Mouse (Mus musculus): ENCODE measurements around the gene Paf1. TPM values are rescaled to one million over a fixed set of nuclear protein-coding genes. Genes with fewer than 3 reads are reported as not detected.

Gene Paf1
- polyA plus RNA-seq, 1 experiment from 2014 or later = 66.8 TPM

- H3K9ac ChIP-seq = no peak overlapping the region
- peaks cover 1% of the 10 kb centered on the region for H3K27me3 ChIP-seq
Observed at GRCm38 (mm10) chr7:28440739-28441138, 48.0 kb downstream of the Paf1 start.

GRCm38 (mm10) chr7:28441776-28442485 is 49.2 kb downstream of the Paf1 start:
- no peaks in the 10 kb centered on the region for H3K9me3 ChIP-seq (replicated peaks)
- 0 out of 2 replicates have a peak overlapping the region, but pooled peaks have one; percentile 45 for H3K27ac ChIP-seq
- no peak overlapping the region for H3K9ac ChIP-seq
- H3K4me3 ChIP-seq = no peak overlapping the region; the same call in 1 of the 2 replicates
- no peaks in the 10 kb centered on the region for H3K36me3 ChIP-seq
- ATAC-seq (replicated peaks; ENCODE audit: insufficient number of reproducible peaks, insufficient read depth, low FRiP score, low read depth) = no peak
- H3K27me3 ChIP-seq = peaks cover 4% of the 10 kb centered on the region
- WGBS = 82% methylated on average over 14 of the region's 14 CpGs
- H3K4me2 ChIP-seq = no peak overlapping the region
- H3K4me1 ChIP-seq (replicated peaks) = peaks cover 4% of the 10 kb centered on the region

More at GRCm38 (mm10) chr7:28440739-28441138, 48.0 kb downstream of the Paf1 start:
- H3K4me2 ChIP-seq = no peak overlapping the region
- H3K36me3 ChIP-seq = no peaks in the 10 kb centered on the region
- 31% methylated on average over 2 of the region's 2 CpGs for WGBS
- peaks cover 4% of the 10 kb centered on the region for H3K4me1 ChIP-seq (replicated peaks)
- H3K9me3 ChIP-seq (replicated peaks) = no peaks in the 10 kb centered on the region
- ATAC-seq (replicated peaks; ENCODE audit: insufficient number of reproducible peaks, insufficient read depth, low FRiP score, low read depth) = no peak
- H3K4me3 ChIP-seq = no peak overlapping the region; the same call in 1 of the 2 replicates
- peak overlapping the region; percentile 56 for H3K27ac ChIP-seq

- WGBS = 31% methylated on average over 4 of the region's 4 CpGs
- ATAC-seq (replicated peaks; ENCODE audit: insufficient number of reproducible peaks, insufficient read depth, low FRiP score, low read depth) = no peak
- Histone ChIP-seq H3K4me2 (0 out of 2 replicates have a peak overlapping the region, but pooled peaks have one; percentile 2), H3K27me3 (peaks cover 4% of the 10 kb centered on the region), H3K4me1 (replicated peaks) (0 out of 2 replicates have a peak, but pooled peaks cover 2% of the 10 kb centered on the region), H3K4me3 (no peak overlapping the region), H3K27ac (peak overlapping the region; percentile 45; the same call in 1 of the 2 replicates), H3K9ac (no peak overlapping the region), H3K36me3 (no peaks in the 10 kb centered on the region), H3K9me3 (replicated peaks) (no peaks in the 10 kb centered on the region)
Observed at GRCm38 (mm10) chr7:28442688-28443087, 49.9 kb downstream of the Paf1 start.

GRCm38 (mm10) chr7:28444344-28444974 is 51.7 kb downstream of the Paf1 start:
- WGBS = 76% methylated on average over 13 of the region's 13 CpGs
- Histone ChIP-seq H3K4me2 (no peak overlapping the region), H3K27ac (no peak overlapping the region), H3K36me3 (no peaks in the 10 kb centered on the region), H3K4me1 (replicated peaks) (0 out of 2 replicates have a peak, but pooled peaks cover 2% of the 10 kb centered on the region), H3K9me3 (replicated peaks) (no peaks in the 10 kb centered on the region), H3K4me3 (no peak overlapping the region), H3K9ac (no peak overlapping the region), H3K27me3 (peaks cover 4% of the 10 kb centered on the region)
- ATAC-seq (replicated peaks; ENCODE audit: insufficient number of reproducible peaks, insufficient read depth, low FRiP score, low read depth) = no peak

DNA sequence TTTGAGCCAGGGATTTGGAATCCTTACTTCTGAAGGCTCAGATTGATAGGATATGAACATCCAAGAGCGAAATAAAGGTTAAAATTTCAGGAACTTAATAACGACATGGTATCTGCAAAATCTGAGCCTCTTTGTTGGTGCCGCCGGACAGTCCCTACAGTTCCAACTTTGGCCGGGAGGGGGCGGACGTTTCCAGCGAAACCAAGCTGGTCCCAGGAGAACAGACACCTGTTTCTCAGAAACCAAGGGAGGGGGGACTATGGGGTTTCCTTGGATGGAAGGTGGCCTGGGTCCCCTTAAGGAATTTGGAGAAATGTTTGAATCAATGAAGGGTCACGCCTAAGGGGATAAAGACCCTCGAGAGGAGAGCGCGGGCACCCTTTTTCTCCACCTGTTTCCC is 53.7 kb downstream of the Paf1 start:
- Histone ChIP-seq H3K4me1 (replicated peaks) (0 out of 2 replicates have a peak, but pooled peaks cover 2% of the 10 kb centered on the region), H3K9ac (no peak overlapping the region), H3K4me3 (no peak overlapping the region), H3K36me3 (no peaks in the 10 kb centered on the region), H3K27ac (no peak overlapping the region), H3K27me3 (peaks cover 4% of the 10 kb centered on the region), H3K4me2 (no peak overlapping the region), H3K9me3 (replicated peaks) (no peaks in the 10 kb centered on the region)
- 9% methylated on average over 12 of the region's 12 CpGs for WGBS
- ATAC-seq (replicated peaks; ENCODE audit: insufficient number of reproducible peaks, insufficient read depth, low FRiP score, low read depth) = no peak

GRCm38 (mm10) chr7:28447101-28447830 is 54.5 kb downstream of the Paf1 start:
- Histone ChIP-seq H3K27ac (no peak overlapping the region), H3K4me1 (replicated peaks) (0 out of 2 replicates have a peak, but pooled peaks cover 3% of the 10 kb centered on the region), H3K36me3 (no peaks in the 10 kb centered on the region), H3K27me3 (peaks cover 4% of the 10 kb centered on the region), H3K9ac (no peak overlapping the region), H3K4me3 (no peak overlapping the region), H3K4me2 (no peak overlapping the region), H3K9me3 (replicated peaks) (no peaks in the 10 kb centered on the region)
- ATAC-seq (replicated peaks; ENCODE audit: insufficient number of reproducible peaks, insufficient read depth, low FRiP score, low read depth) = no peak
- WGBS = 24% methylated on average over 12 of the region's 12 CpGs

- Histone ChIP-seq H3K9me3 (replicated peaks) (no peaks in the 10 kb centered on the region), H3K27me3 (peaks cover 4% of the 10 kb centered on the region), H3K4me3 (no peak overlapping the region), H3K4me2 (no peak overlapping the region), H3K36me3 (no peaks in the 10 kb centered on the region), H3K9ac (no peak overlapping the region), H3K27ac (no peak overlapping the region), H3K4me1 (replicated peaks) (peaks cover 12% of the 10 kb centered on the region; the same call in 1 of the 2 replicates)
- no peak for ATAC-seq (replicated peaks; ENCODE audit: insufficient number of reproducible peaks, insufficient read depth, low FRiP score, low read depth)
- WGBS = 66% methylated on average over 13 of the region's 13 CpGs
Observed at GRCm38 (mm10) chr7:28447865-28448820, 55.4 kb downstream of the Paf1 start.

Other genes with a start within 250 kb of the Paf1 start
- gene Fbl, start 223.2 kb upstream of the Paf1 start, polyA plus RNA-seq (2015; fragmentation: Nextera tagmentation; extraction: Ambion mirVana) = 67.5 and 76.4 TPM in 2 replicates
- gene Dyrk1b, start 213.5 kb upstream of the Paf1 start, polyA plus RNA-seq (2015; fragmentation: Nextera tagmentation; extraction: Ambion mirVana) = 7.3 and 9.2 TPM in 2 replicates
- 5.2 and 5.9 TPM in 2 replicates for gene Eid2, start 125.1 kb upstream of the Paf1 start, polyA plus RNA-seq (2015; fragmentation: Nextera tagmentation; extraction: Ambion mirVana)
- gene Eid2b, start 115.2 kb upstream of the Paf1 start, polyA plus RNA-seq (2015; fragmentation: Nextera tagmentation; extraction: Ambion mirVana) = 8.2 and 8.5 TPM in 2 replicates
- gene Selenov, start 101.8 kb upstream of the Paf1 start, polyA plus RNA-seq (2015; fragmentation: Nextera tagmentation; extraction: Ambion mirVana) = not detected in 2 replicates
- gene Dll3, start 90.7 kb upstream of the Paf1 start, polyA plus RNA-seq (2015; fragmentation: Nextera tagmentation; extraction: Ambion mirVana) = 0.16 and 0.34 TPM in 2 replicates
- 101 and 117 TPM in 2 replicates for gene Timm50, start 80.9 kb upstream of the Paf1 start, polyA plus RNA-seq (2015; fragmentation: Nextera tagmentation; extraction: Ambion mirVana)
- gene Supt5, start 54.2 kb upstream of the Paf1 start, polyA plus RNA-seq (2015; fragmentation: Nextera tagmentation; extraction: Ambion mirVana) = 52.0 and 71.9 TPM in 2 replicates
- 534 and 573 TPM in 2 replicates for gene Rps16, start 42.3 kb upstream of the Paf1 start, polyA plus RNA-seq (2015; fragmentation: Nextera tagmentation; extraction: Ambion mirVana)
- 34.3 and 46.7 TPM in 2 replicates for gene Plekhg2, start 20.4 kb upstream of the Paf1 start, polyA plus RNA-seq (2015; fragmentation: Nextera tagmentation; extraction: Ambion mirVana)
- gene Zfp36, start 12.7 kb upstream of the Paf1 start, polyA plus RNA-seq (2015; fragmentation: Nextera tagmentation; extraction: Ambion mirVana) = 13.6 and 14.7 TPM in 2 replicates
- gene Med29, start 243 bp upstream of the Paf1 start, polyA plus RNA-seq (2015; fragmentation: Nextera tagmentation; extraction: Ambion mirVana) = 42.0 and 45.7 TPM in 2 replicates
- 9.6 and 20.9 TPM in 2 replicates for gene Gmfg, start 44.5 kb downstream of the Paf1 start, polyA plus RNA-seq (2015; fragmentation: Nextera tagmentation; extraction: Ambion mirVana)
- 1.1 and 1.5 TPM in 2 replicates for gene Lrfn1, start 59.0 kb downstream of the Paf1 start, polyA plus RNA-seq (2015; fragmentation: Nextera tagmentation; extraction: Ambion mirVana)
- gene Ifnl2, start 117.5 kb downstream of the Paf1 start, polyA plus RNA-seq (2015; fragmentation: Nextera tagmentation; extraction: Ambion mirVana) = not detected in 2 replicates
- not detected in 2 replicates for gene Ifnl3, start 129.9 kb downstream of the Paf1 start, polyA plus RNA-seq (2015; fragmentation: Nextera tagmentation; extraction: Ambion mirVana)
- gene Sycn, start 147.9 kb downstream of the Paf1 start, polyA plus RNA-seq (2015; fragmentation: Nextera tagmentation; extraction: Ambion mirVana) = not detected in 2 replicates
- not detected in 2 replicates for gene Nccrp1, start 154.3 kb downstream of the Paf1 start, polyA plus RNA-seq (2015; fragmentation: Nextera tagmentation; extraction: Ambion mirVana)
- 17.9 and 25.6 TPM in 2 replicates for gene Samd4b, start 205.2 kb downstream of the Paf1 start, polyA plus RNA-seq (2015; fragmentation: Nextera tagmentation; extraction: Ambion mirVana)
- 23.3 and 32.3 TPM in 2 replicates for gene Pak4, start 205.2 kb downstream of the Paf1 start, polyA plus RNA-seq (2015; fragmentation: Nextera tagmentation; extraction: Ambion mirVana)
- gene Acp7, start 238.4 kb downstream of the Paf1 start, polyA plus RNA-seq (2015; fragmentation: Nextera tagmentation; extraction: Ambion mirVana) = not detected in 2 replicates

Measured in heart, embryonic 15.5 days (tissue).